Mouse (Mus musculus): Measurements from ENCODE around the gene Zkscan17. TPM values are rescaled to one million over a fixed set of nuclear protein-coding genes. Genes with fewer than 3 reads are reported as not detected.

The Zkscan17 gene
- polyA plus RNA-seq (2014; fragmentation: Illumina TruSeq; extraction: RNeasy Lipid Tissue Mini Kit (QIAGEN cat#74804); ENCODE audit: low read depth, low replicate concordance): 14.9 TPM

GRCm38 (mm10) chr11:59526472-59527080, at the start of gene Zkscan17:
Gene Zkscan17, minus strand, starts transcription at chr11:59526751.

GRCm38 (mm10) chr11:59576135-59576534, 49.6 kb upstream of the Zkscan17 start, which contains the start of gene Olfr222:
Gene Olfr222, minus strand, starts transcription at chr11:59576235.

GRCm38 (mm10) chr11:59541324-59541723, 14.8 kb upstream of the Zkscan17 start, which contains the start of gene Nlrp3:
Gene Nlrp3, plus strand, starts transcription at chr11:59541568.

GRCm38 (mm10) chr11:59472326-59472677, 54.2 kb downstream of the Zkscan17 start, which contains the start of gene Zfp867:
Gene Zfp867, minus strand, starts transcription at chr11:59472474.

GRCm38 (mm10) chr11:59451086-59451485, 75.5 kb downstream of the Zkscan17 start, which contains the start of gene Snap47:
Gene Snap47, minus strand, starts transcription at chr11:59451186.

GRCm38 (mm10) chr11:59449741-59450229, 76.8 kb downstream of the Zkscan17 start, which contains the start of gene Jmjd4:
Gene Jmjd4, plus strand, starts transcription at chr11:59450045.

Other genes with a start within 250 kb of the Zkscan17 start
- 0.31 TPM for gene Wnt3a, start 236.0 kb downstream of the Zkscan17 start, polyA plus RNA-seq (2014; fragmentation: Illumina TruSeq; extraction: RNeasy Lipid Tissue Mini Kit (QIAGEN cat#74804); ENCODE audit: low read depth, low replicate concordance)
- 5.1 TPM for gene Wnt9a, start 219.8 kb downstream of the Zkscan17 start, polyA plus RNA-seq (2014; fragmentation: Illumina TruSeq; extraction: RNeasy Lipid Tissue Mini Kit (QIAGEN cat#74804); ENCODE audit: low read depth, low replicate concordance)
- gene Prss38, start 151.1 kb downstream of the Zkscan17 start, polyA plus RNA-seq (2014; fragmentation: Illumina TruSeq; extraction: RNeasy Lipid Tissue Mini Kit (QIAGEN cat#74804); ENCODE audit: low read depth, low replicate concordance): not detected
- gene Jmjd4, start 76.7 kb downstream of the Zkscan17 start, polyA plus RNA-seq (2014; fragmentation: Illumina TruSeq; extraction: RNeasy Lipid Tissue Mini Kit (QIAGEN cat#74804); ENCODE audit: low read depth, low replicate concordance): 4.3 TPM
- gene Snap47, start 75.6 kb downstream of the Zkscan17 start, polyA plus RNA-seq (2014; fragmentation: Illumina TruSeq; extraction: RNeasy Lipid Tissue Mini Kit (QIAGEN cat#74804); ENCODE audit: low read depth, low replicate concordance): 42.6 TPM
- 4.3 TPM for gene Zfp867, start 54.3 kb downstream of the Zkscan17 start, polyA plus RNA-seq (2014; fragmentation: Illumina TruSeq; extraction: RNeasy Lipid Tissue Mini Kit (QIAGEN cat#74804); ENCODE audit: low read depth, low replicate concordance)
- gene Nlrp3, start 14.8 kb upstream of the Zkscan17 start, polyA plus RNA-seq (2014; fragmentation: Illumina TruSeq; extraction: RNeasy Lipid Tissue Mini Kit (QIAGEN cat#74804); ENCODE audit: low read depth, low replicate concordance): 0.71 TPM
- not detected for gene Olfr222, start 49.5 kb upstream of the Zkscan17 start, polyA plus RNA-seq (2014; fragmentation: Illumina TruSeq; extraction: RNeasy Lipid Tissue Mini Kit (QIAGEN cat#74804); ENCODE audit: low read depth, low replicate concordance)
- not detected for gene Olfr223, start 66.5 kb upstream of the Zkscan17 start, polyA plus RNA-seq (2014; fragmentation: Illumina TruSeq; extraction: RNeasy Lipid Tissue Mini Kit (QIAGEN cat#74804); ENCODE audit: low read depth, low replicate concordance)
- 164 TPM for gene Mprip, start 134.6 kb upstream of the Zkscan17 start, polyA plus RNA-seq (2014; fragmentation: Illumina TruSeq; extraction: RNeasy Lipid Tissue Mini Kit (QIAGEN cat#74804); ENCODE audit: low read depth, low replicate concordance)

Measured in adipose tissue, adult 10 weeks (tissue).